Mouse (Mus musculus) spleen, adult 18-20 months (tissue): ENCODE measurements around the gene Gm44973.
"Not testable (repeated sequence)": the region's sequence is repeated elsewhere in the genome, so short reads cannot be mapped to it uniquely, and the experiment has no call there.

ENCODE experiments used
- DNase-seq, 2 experiments: peaks; one replicate each; pipeline ENCODE4 v3.0.0; 2022; ENCODE audit warnings: mixed read lengths in 2 of 2

The Gm44973 gene

DNA sequence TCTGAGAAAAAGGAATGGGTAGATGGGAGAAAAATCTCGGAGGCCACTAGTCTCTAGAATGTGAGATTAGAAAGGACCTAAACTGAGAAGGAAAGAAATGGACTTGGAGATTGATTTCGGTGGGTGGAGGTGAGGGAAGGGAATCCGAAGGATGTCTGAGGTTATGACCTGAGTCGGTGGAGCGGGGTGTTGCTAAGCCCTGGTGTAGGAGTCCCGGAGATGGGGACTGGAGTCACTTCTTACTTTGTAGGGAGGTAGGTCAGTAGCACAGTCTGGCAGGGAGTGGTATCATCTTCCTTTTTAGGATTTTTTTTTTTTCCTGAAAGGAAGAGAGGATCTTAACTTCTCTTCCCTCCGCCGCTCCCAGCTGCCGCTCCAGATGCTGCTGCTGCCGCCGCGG, 37.1 kb downstream of the Gm44973 start:
- no peak for DNase-seq

DNA sequence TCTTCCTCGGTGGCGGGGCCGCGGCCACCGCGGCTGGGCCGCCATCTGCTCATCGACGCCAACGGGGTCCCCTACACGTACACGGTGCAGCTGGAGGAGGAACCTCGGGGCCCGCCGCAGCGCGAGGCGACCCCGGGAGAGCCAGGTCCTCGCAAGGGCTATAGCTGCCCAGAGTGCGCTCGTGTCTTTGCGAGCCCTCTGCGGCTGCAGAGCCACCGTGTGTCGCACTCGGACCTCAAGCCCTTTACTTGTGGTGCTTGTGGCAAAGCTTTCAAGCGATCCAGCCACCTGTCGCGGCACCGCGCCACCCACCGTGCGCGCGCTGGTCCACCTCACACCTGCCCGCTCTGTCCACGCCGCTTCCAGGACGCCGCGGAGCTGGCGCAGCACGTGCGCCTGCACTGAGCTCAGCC, 37.6 kb downstream of the Gm44973 start:
- DNase-seq, result no peak

DNA sequence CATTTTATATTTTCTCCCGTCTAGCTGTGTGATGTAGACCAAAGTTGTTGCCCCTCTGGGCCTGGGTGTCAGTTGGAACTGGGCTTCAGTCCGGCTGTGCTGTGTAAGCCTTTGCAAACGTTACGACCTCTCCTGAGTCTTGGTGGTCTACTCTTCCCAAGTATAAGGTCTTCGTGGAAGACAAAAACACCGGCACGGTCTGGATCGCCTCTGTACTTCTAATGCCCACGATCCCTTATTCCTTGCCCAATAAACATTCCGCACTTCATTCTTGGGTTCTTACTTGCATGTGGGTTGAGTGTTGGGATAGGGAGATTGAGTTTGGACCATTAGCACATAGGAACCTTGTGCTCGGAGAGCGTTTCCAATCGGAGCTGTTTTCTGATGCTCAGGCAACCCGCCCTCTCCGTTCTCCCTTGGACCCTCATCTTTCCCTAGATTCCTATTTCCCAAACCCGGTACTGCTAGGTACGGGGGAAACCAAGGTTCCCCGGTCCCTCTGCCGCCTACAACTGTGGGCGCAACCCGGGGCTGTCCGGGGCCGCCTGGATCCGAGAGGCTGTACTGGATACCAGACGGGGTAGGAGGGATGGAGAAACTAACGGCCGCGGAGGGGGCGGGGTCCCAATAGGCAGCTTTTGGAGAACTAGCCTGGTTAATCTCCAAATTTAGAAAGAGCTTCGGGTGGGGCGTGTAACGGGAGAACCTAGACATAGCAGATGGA, 38.3 kb downstream of the Gm44973 start:
- no peak for DNase-seq

DNA sequence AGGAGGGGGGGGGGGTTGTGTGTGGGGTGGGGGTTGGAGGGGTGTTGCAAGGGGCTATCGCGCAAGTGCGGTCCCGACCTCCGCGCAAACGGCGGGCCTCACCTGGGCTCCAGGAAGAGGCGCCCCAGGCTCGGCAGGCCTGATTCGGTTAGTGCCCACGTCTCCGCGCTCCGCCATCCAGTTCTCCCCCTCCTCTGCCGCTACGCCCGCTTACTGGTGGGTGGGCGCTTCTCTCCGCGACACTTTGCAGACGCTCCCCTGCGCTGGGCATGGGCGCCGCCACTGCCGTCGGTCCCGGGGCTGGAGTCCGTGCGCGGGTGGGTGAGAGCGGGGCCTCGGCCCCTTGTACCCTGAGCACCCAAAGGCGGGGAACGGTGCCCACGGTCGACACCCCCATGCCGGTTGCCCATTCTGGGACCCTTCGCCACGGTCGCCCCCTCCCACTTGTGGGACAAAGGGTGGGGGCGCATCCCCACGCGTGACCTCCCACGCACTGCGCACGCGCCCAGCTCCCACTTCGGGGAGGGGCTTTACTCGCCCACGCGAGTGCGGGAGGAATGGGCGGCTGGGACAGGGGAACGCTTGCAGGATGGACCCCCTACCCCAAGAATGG, 41.5 kb downstream of the Gm44973 start:
- no peak for DNase-seq

DNA sequence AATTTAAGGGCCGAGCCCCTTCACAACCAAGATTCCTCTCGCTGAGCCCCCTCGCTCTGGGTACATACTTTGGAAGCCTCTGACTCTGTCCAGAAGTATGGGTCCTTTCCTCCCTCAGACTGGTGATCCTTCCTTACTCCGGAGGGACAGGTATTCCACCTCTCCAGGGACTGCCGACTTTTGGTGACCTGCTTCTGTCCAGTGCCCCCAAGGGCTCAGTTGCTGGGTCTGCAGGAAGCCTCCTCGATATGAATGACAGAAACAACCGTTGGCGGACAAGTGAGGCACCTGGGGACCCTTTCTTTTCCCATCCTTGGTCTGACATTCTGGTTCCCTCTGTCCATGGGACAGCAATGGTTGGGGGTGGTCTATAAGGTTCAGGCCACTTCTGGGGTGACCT, 42.1 kb downstream of the Gm44973 start:
- DNase-seq, result no peak

DNA sequence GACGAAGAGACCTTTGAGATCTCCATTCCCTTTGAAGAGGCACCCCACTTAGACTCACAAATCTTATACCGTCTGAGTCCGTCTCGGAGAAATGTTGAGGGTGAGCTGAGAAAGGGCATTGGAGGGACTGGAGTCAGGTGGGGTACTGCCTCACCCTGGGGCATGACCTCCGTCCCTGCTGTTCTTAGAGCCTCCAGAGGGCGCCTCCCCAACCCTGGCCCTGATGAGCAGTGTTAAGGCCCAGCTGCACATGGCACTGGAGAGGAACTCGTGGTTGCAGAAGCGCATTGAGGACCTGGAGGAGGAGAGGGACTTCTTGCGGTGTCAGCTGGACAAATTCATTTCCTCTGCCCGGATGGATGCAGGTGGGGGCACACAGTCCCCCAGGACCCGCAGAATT, 42.5 kb downstream of the Gm44973 start:
- no peak for DNase-seq

DNA sequence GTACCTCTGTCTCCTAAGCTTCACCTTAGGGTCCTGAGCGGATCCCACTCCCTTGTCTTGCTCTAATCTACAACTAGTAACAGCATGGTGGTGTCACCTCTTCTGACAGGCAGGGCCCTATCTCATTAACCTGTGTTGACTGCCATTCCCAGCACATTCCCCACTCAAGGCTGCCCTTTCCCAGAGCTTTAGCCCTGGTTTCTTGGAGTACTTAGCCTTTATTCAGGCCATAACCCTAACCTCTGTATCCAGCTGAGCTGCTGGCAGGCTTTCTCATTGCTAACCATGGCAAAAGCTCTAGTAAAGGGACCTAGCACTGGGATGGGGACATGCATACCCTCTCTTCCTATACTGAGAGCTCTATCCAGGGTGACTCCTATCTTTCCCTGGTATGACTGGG, 43.3 kb downstream of the Gm44973 start:
- DNase-seq, result no peak

DNA sequence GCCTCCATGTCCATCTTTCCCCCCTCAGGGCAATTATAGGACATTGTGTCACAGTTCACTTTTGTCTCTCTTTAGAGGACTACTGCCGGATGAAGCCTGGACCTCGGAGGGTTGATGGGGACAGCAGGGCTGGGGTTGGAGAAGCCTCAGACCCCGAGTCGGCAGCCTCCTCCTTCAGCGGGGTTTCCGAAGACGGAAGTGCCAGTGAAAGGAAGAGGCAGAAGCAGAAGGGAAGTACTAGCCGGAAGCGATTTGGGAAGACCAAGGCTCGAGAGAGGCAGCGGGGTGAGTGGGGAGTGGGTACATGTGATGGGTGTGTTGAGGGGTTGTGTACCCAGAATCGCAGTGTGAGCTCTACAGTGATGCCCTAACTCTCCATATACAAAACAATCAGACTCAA, 44.1 kb downstream of the Gm44973 start:
- no peak for DNase-seq

DNA sequence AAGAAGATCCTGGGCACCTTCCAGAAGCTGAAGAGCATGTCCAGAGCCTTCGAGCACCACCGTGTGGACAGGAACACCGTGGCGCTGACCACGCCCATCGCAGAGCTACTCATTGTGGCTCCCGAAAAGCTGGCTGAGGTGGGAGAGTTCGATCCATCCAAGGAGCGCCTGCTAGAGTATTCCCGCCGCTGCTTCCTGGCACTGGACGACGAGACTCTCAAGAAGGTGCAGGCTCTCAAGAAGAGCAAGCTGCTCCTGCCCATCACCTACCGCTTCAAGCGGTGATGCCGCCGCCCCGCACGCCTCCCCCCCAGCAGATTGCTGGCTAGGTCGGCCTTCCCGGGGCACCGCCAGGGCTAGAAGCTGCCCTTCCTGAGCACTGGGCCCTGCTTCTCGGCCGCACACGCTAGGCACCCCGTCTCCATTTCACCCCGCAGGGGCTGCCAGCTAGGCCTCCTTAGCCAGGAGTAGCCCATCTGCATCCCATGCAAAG, 45.0 kb downstream of the Gm44973 start:
- DNase-seq, result peak; percentile 58 to 75

DNA sequence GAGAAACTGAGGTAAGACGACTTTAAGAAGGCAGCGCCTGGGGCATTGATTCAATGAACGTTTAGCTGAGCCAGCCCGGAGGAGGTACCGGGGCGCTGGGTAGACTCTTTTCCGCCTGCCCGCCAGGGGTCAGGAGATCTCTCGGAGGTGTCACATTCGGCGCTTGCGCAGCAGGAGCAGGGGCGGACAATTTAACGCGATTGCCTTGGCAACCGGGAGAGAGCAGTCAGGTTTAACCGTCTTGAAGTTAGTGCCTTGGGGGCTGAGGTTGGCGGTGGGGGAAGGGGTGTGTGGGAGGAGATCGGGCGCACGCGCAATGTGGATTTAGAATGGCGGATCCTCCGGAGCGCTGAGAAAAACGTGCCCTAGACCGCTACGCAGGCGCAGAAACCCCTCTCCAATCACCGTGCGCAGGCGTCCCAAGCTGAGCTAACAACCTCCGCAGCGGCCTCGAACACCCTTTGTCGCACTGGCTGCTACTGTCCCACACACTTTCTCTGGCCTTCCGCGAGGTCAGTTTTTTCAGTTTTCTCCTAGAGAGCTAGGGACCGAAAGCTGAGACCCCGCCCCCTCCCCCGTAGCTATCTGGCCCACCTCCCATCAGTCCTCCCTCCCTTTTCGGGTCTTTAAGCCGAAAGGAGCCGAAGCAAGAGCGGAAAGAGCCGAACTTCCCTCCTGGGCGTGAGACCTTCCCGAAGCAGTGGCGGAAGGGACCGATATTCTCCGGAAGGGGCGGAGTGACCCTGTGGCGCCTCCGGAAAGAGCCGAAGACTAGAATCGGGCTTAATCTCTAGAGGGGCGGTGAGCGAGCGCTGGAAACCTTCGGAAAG, 45.9 kb downstream of the Gm44973 start:
- peak; percentile 96 to 97 for DNase-seq

DNA sequence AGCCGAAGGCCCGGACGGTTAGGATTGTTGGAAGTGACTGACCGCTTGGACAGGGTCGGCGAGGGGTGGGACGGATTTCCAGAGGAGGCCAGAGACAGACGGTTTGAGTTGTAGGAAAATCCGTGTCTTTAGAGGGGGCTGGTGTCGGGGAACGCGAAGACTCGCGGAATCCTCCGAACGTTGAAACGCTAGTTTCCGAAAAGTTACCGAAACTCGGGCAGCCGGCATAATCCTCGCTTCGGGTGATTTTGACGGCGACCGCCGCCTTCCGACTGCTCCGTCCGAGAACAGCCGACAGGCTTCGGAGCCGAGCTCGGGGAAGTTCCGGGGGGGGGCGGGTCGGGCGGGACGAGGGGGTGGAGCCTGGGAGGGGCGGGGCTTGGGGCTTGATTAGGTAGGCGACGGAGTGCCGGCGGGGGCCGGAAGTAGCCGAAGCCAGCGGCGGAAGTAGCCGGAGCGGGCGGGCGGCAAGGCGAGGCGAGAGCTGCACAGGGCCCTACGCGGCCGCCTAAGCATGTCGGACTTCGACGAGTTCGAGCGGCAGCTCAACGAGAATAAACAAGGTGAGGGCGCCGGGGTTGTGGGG, 46.6 kb downstream of the Gm44973 start, which contains the start of gene U2af2:
TSS of gene U2af2 (plus strand) at position 370 of the 586 bp plus-strand sequence.
- DNase-seq, result peak; percentile 92 to 93

DNA sequence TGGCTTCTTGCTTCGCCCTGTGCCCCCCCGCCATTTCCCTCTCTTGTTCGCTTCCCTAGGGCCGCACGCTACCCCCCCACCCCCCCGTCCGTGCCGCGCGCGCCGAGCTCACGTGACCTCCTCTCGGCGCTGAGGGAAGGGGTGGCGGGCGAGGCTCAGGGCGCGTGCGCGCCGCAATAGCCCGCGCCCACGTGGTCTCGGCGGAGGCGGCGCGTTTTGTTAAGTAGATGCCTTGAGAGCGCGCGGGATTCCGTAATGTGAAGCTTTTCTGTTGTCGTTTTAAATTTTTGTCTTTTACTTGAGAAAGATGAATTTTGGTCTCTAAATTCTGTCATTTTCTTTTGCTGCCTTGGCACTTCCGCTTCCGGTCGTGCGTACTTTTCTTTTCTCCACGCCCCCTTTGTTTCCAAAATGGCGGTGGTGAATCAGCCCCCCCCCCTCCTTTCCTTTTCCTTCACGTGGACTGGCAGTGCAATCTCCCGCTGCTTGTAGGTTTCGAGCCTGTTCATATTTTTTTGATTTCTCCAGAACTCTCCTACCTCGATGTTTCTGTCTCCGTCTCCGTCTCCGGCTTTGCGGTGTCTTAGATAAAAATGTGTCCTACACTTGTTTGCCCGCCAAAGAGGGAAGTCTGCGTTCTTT, 47.2 kb downstream of the Gm44973 start:
- DNase-seq, result no peak

DNA sequence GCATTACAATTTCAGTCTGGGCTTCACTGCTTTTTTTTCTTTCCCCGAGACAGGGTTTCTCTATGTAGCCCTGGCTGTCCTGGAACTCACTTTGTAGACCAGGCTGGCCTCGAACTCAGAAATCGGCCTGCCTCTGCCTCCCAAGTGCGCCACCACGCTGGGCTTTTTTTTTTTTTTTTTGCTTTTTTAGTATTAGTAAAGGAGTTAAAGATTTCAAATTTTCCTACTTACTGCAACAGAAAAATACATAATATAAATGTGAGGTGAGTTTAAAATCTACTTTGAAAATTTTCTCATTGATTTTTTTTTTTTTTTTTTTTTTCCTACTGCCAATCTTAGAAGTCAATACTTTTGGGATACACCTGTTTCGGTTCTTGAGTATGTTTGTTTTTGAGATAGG, 49.6 kb downstream of the Gm44973 start:
- DNase-seq, result no peak

DNA sequence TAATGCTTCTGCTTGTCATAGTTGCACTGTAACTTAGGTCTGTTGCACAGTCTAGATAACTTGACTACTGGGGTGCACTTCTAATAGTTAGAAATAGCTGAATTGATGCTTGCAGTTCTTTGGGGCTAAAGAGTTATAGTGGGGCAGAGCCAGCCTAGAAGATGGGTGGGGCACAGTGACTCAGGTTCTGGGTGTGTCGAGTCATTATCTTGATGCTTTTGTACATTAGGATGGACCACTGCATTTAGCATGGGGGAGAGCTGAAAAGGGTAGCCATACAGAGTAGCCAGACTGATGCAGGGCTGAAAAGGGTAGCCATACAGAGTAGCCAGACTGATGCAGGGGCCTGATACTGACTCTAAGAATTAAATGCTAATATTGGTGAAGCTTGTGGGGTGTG, 58.3 kb downstream of the Gm44973 start:
- no peak for DNase-seq

DNA sequence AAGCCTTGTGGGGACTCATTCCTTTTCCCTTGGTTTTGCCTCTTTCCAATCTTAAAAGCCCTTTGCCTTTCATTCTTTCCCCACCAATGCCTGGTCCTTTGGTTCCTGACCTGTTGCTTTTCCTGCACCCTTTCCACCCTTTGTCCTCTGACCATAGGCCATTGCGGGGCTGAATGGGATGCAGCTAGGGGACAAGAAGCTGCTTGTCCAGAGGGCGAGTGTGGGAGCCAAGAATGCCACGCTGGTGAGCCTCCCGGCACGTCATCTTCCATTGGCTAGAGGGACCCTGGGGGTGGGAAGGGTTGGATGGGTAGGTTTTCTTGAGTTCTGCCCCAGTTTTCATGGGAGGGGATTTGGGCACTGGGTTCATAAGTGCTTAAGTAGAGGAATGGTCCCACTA, 59.7 kb downstream of the Gm44973 start:
- no peak for DNase-seq

DNA sequence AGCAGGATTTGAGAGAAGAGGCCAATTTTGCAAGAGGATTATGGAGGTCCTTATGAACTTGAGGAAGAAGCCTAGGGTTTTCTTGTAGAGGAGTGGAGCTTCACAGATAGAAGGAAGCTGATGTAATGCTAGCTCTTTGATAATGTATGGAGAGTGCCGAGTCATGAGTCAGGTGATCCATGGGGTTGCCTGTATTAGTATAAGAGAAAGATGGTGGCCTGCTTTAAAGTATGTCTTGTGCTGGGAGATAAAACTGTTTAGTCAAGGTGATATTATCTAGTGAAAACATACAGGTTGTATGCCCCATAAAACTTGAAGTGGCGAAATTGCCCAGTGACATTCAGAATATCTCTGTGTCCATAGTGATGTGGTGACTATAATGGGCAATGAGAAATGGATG, 61.6 kb downstream of the Gm44973 start:
- DNase-seq, result no peak

DNA sequence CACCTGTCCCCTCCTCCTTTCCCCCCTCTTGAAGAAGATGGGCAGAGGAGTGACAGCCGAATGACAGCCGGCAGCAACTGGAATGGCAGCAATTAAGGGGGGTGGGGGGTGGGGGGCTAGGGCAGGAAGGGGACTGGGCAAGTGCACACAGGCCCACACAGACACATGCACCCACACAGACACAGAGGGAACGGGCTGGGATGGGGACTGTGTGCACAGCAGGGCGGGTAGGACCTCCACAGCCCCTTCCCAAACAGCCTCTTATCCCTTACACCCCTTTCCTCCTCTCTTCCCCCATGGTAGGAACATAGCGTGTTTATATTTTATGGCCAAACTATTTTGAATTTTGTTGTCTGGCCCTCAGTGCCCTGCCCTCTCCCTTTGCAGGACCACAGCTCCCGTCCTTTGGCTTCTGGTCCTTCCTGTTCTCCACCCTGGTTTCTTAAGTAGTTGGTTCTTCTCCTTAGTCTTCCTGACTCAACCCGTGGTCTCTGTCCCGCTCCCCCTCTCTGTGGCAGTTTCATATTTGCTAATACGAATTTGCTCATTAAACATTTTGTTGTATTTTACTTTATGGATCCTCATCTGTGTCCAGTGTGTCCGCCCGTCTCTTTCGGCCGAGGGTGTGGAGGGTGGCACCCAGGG, 64.2 kb downstream of the Gm44973 start:
- DNase-seq, result not testable (repeated sequence)

DNA sequence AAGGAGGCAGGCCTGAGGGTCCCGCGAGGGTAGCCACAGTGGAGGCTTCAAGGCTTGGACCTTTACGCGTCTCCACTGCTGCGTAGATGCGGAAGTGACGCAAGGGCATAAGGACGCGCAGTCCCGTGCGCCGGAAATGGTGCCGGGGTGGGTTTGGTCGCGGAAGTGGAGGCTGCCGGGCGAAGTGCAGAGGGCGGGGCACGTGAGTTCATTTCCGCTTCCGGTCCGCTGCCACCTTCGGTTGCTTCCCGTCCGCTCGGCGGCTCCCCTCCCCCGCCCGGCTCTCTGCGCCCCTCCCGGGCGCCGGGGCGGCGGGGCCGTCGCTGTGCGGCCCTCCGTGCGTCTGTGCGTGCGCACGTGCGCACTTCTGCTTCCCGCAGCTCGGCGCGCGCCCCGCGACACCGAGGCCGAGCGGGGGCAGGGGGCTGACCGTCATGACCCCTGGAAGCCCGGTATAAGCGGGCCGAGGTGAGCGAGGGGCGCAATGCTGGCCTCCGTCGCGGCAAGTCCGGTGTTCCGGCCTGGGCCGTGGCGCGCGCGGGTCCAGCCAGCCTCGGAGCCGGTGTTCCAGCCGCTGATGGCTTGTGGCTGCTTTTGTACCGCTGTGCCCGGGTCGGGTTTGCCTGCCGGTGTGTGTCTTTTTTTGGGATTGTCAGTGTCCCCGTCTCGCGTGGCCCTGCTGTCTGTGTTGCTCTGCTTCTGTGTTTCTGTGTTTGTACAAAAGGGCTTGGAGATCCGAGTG, 64.9 kb downstream of the Gm44973 start, which contains the start of gene Epn1:
TSS of gene Epn1 (plus strand) at position 226 of the 742 bp plus-strand sequence.
- peak; percentile 91 to 92 for DNase-seq

DNA sequence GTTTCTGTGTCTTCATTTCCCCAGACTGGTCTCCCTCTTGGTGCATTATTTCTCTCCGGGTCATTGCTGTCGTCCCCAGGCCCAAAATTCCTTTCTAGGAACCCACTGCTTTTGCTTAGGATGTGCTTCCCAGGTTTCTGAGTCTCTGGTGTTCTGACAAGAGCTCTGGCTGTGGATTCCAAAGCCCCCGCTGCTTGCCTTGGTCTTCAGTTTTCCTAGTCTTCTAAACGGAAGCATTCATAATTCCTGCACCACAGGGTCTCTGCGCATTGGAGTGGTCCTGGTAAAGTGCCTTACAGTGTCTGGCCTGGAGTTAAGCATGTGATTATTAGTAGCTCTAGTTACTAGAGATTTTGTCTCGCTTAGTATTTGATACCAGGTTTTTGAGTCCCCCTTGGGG, 65.5 kb downstream of the Gm44973 start:
- DNase-seq, result no peak

DNA sequence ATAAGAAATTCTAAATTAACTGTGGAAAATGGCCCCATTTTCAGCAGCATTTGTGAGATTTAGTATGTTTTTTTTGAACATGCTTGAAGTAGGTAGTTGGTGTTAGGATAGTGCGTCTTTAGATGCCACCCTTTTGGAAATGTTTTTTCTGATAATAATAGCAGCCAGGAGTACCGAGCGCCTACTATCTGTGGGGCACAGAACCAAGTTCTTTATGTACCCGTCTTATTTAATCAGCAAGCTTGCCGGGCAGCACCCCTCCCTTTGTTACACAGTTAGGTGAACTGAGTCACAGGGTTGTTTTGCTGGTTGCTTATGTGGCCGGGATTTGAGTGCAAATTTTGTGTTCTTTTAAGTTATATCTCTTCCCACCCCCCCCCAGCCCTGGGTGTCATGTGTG, 65.9 kb downstream of the Gm44973 start:
- no peak for DNase-seq

DNA sequence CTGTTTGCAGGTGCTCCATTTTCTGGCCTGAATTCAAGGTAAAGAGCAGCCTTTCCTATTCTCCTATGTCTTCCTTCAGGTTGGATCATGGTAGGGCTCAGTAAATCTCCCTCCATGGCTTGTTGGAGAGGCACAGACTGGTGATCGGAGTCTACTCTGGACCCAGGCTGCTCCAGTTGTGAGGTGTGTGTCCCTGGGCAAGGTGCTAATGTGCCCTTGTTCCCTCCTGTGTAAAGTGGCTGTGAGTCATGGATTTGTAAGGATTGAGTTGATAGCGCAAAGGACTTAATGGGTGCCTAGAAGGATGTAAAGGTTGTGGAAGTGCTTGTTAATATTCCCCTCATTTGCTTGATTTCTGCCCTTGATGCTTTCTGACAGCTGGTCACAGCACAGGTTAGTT, 66.6 kb downstream of the Gm44973 start:
- no peak for DNase-seq
